Comparison of ENCODE assay signal across 1 mouse cellular context in the genomic region with DNA sequence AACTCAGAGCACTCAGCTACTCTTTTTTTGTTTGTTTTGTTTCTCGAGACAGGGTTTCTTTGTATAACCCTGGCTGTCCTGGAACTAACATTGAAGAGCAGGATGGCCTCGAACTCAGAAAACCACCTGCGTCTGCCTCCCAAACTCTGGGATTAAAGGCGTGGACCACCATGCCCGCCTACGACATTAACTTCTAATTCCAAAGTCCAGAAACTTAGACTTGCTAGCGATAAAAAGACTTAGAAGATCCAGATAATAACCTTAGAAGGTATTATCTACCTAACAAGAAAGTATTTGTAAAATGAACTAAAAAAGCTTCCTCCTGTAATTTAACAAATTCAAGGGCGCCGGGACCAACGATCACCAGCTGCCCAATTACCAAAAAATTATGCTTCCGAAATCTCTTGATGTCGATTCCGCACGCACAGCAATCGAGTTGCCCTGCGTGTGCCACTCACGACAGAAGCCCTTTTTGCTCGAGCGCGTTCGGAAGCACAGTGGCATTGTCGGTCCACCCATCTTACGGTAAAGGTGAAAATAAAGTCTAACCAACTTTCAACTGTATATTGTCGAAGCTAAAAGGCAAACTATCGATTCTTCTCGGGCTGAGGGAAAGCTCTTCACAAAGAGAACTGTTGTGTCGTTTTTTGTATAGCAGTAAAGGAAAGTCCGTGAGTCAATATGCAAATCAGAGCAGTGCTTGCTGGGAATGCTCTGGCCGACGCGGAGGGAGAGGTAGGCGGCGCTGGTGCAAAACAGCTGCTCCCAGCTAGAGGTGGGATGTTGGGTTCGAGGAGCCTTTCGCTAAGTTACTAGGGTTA.
A peak's percentile ranks its signal among the peaks of the same experiment; 100 is the strongest.
TF ChIP-seq lines count a peak whose summit lies in the region.

No protein-coding gene starts in this region.

TF ChIP-seq in ES-E14, 5 proteins besides CTCF, POLR2A, EP300 and RAD21:
- no peak for TF ChIP-seq MAFK (IDR thresholded peaks at IDR 0.05; ENCODE audit: insufficient read depth, low read depth, low read length)
- TF ChIP-seq HCFC1 (IDR thresholded peaks at IDR 0.05; ENCODE audit: borderline replicate concordance, insufficient read depth, low read length): peak; percentile 87; the same call in 1 of the 2 replicates
